Mouse (Mus musculus): ENCODE data around the gene Gp1ba. TPM values are rescaled to one million over a fixed set of nuclear protein-coding genes. Genes with fewer than 3 reads are reported as not detected.

Gp1ba gene
- total RNA-seq, 1 experiment from 2014 or later: not detected

DNA sequence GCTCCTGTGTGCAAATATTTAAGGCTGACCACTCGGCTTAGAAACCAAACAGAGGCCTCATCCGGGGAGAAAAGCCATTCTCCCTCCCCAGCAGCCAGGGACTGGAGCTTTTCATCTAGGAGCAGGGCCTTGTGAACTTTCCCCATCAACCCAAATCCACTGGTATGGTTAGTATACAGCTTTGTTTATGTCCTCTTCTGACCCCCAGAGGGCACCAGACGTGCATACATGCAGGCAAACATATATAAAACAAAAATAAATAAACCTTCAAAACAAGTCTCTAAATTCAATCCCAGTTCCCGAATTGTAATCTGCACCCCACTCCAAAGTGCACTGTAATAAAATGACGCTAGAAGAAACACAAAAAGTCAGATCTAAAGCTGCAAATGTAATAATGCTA is 9.4 kb upstream of the Gp1ba start:
- no peak for DNase-seq

- no peak for DNase-seq
Observed at GRCm38 (mm10) chr11:70630129-70630528, 8.8 kb upstream of the Gp1ba start.

GRCm38 (mm10) chr11:70635601-70636000 is 3.3 kb upstream of the Gp1ba start:
- no peak for DNase-seq

- DNase-seq: no peak
Observed at GRCm38 (mm10) chr11:70637764-70638163, 1.2 kb upstream of the Gp1ba start.

DNA sequence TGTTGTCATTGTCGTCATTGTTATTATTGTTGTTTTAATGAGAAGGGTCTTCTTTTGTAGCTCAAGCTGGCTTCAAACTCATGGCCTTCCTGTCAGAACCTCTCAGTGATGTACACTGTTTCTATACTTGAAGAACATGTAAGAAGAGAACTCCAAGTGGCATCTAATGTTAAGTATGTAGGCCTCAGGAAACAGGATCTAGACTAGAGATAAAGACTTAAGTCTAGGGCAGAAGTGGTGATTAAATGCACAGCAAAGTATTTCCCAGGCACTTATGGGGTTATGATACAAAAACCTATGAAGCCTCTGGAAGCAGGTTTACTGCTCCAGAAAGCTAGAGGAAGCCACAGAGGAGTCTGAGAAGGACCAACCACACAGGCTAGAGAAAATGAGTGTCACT is 629 bp upstream of the Gp1ba start:
- DNase-seq: no peak

DNA sequence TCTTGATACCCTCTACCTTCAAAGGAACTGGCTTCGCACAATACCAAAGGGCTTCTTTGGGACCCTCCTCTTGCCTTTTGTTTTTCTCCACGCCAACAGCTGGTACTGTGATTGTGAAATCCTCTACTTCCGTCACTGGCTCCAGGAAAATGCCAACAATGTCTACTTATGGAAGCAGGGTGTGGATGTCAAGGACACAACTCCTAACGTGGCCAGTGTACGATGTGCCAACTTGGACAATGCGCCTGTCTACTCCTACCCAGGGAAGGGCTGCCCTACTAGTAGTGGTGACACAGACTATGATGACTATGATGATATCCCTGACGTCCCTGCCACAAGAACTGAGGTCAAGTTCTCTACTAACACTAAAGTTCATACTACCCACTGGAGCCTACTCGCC is 1.1 kb downstream of the Gp1ba start:
- no peak for DNase-seq

DNA sequence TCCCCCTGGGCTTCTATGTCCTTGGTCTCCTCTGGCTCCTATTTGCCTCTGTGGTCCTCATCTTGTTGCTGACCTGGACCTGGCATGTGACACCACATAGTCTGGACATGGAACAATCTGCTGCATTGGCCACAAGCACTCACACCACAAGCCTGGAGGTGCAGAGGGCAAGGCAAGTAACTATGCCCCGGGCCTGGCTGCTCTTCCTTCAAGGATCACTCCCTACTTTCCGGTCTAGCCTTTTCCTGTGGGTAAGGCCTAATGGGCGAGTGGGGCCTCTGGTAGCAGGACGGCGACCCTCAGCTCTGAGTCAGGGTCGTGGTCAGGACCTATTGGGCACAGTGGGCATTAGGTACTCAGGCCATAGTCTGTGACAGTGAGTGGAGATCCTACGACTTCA is 2.3 kb downstream of the Gp1ba start:
- no peak for DNase-seq

GRCm38 (mm10) chr11:70643051-70643450 is 4.1 kb downstream of the Gp1ba start:
- DNase-seq: no peak

DNA sequence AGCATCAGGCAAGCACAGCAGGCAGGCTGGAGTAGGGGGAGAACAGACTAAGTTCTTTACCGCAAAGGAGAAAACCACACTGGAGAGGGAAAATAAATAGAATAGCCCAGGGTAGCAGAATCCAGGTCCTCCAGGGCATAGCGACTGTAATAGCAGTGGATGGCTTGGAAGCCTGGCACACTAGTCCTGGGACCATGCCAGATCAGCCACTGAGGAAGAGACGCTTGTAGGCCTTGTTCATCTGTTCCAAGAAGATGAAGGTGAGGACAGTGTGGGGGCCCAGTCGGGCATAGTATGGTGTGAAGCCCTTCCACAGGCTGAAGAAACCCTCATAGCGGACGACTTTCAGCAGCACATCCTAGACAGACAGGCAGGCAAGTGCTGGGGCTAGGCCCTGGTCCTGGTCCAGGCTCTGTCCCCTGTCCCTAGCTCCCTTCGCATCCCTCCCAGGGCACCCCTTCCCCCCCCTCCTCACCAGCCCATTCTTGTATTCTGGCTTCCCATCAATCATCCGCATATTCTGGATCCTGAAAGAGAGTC is 5.7 kb downstream of the Gp1ba start:
- no peak for DNase-seq

DNA sequence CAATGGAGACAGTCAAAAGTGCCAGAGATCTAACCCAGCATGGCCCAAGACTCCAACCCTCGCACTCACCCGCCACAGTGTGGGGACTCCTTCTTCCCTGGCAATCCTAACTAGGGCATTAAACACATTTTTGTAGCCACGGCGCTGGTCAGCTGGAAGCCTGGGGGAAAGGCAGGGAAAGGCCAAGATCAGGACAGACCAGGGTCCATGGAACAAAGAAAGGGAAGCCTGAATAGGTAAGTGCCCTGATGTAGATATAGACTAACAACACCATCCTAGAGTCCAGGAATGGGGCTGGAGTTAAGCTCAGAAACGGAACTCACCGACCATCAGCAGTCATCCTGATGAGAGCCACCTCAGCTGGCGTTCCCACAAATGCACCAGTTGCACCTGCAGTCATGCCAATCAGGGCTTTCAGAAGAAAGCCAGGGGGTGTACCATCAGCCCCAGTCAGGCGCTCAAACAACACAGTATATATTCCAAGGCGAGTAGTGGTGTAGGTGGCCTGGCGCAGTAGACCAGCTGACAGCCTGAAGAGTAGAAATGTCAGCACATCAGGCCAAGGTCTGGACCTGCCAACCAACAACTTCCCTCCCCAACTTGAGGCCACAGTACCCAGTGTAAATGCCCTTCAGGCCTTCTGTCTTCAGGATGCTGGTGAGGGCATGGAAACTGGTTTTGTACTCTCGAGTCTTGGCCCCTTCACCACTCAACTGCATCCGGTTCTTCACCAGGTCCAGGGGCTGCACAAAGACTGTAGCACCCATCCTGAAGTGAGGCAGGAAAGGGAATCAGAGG is 6.7 kb downstream of the Gp1ba start:
- no peak for DNase-seq

DNA sequence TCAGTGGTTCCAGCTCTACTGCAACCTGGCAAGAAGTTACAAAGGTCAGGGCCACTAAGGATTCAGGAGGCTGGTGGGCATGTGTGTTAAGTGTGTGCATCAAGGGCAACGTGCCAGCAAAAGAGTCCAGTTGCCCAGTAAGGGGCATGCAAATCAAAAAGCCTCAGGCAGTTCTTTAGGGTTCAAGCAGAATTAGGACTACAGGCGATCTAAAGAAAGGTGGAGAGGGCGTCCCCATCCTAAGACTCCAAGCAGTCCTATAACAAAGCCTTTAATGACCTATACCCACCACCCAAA is 7.3 kb downstream of the Gp1ba start:
- DNase-seq: no peak

- DNase-seq: peak; percentile 93
Observed at GRCm38 (mm10) chr11:70646691-70647650, 8.0 kb downstream of the Gp1ba start, which contains the start of the genes Rnf167 and Slc25a11. TSS of gene Rnf167 (plus strand) at chr11:70647235. TSS of gene Slc25a11 (minus strand) at chr11:70647479.

- DNase-seq: no peak
Observed at GRCm38 (mm10) chr11:70647716-70648420, 8.9 kb downstream of the Gp1ba start.

DNA sequence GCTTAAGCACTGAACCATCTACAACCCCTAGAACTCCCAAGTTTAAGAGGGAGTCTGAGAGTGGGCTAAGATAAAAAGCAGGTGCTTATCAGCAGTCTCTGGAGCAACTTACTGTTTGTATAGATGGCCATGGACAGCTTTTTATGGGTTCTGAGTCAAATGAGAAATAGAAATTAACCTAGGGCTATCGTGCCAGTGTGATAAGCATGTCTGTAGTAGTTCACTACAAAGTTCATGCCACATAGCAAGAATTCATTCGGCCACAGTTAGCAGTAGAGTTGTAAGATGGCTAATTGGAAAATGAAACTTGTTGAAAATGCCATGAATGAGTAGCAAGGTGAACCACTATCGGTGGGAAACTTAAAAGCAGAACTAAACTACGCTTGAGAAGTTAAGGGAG is 9.6 kb downstream of the Gp1ba start:
- no peak for DNase-seq

- DNase-seq: no peak
Observed at GRCm38 (mm10) chr11:70649185-70649734, 10.3 kb downstream of the Gp1ba start.

GRCm38 (mm10) chr11:70650322-70651175 is 11.6 kb downstream of the Gp1ba start:
- DNase-seq: no peak

- DNase-seq: peak; percentile 57
Observed at GRCm38 (mm10) chr11:70651391-70651790, 12.5 kb downstream of the Gp1ba start.

- DNase-seq: no peak
Observed at GRCm38 (mm10) chr11:70652029-70652883, 13.3 kb downstream of the Gp1ba start.

- DNase-seq: no peak
Observed at GRCm38 (mm10) chr11:70652884-70653344, 14.0 kb downstream of the Gp1ba start.
